Mouse (Mus musculus) urinary bladder, postnatal 14 days (tissue): ENCODE measurements around the gene Selenoh.

Experiments used
- DNase-seq: peaks from one replicate; pipeline ENCODE4 v3.0.0; 2021; ENCODE audit warnings: low spot score

The Selenoh gene

DNA sequence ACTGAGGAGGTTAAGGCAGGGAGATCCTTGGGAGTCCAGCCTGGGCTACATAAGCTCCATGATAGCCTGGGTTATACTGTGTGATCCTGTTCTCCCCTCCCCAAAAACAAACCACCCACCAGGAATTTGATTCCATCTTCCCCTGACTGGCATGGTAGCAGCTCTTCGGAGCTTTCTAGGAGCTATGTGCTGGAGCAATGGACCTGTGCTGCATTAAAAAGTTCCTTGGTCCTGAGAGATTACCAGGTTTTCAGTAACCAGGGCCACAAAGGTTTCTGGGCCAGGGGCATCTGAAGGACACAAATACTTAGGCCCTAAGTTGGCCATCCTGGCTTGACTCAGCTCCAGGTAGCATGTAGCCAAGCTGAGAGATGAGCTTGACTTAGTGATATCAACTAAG is 38.6 kb downstream of the Selenoh start:
- DNase-seq, result no peak

DNA sequence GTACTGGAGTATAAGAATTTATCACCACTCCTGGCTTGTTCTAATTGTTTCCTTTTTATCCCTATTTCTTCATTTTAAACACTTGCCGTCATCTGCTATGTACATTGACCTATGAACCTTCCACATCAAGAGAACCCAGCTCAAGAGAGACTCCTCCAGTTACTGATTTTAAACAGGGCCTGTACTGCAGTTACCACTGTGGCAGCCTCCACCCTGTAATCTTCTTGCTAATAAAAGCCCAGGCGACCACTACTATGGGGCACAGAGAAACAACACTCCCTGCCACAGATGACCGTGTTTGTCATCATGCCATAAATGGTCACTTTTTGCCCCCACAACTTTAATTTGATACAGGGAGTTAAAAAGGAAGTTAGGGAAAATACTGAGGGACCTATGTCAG is 43.5 kb downstream of the Selenoh start:
- DNase-seq, result no peak

- DNase-seq, result no peak
These were observed 44.1 kb downstream of the Selenoh start for GRCm38 (mm10) chr2:84626366-84626975.

DNA sequence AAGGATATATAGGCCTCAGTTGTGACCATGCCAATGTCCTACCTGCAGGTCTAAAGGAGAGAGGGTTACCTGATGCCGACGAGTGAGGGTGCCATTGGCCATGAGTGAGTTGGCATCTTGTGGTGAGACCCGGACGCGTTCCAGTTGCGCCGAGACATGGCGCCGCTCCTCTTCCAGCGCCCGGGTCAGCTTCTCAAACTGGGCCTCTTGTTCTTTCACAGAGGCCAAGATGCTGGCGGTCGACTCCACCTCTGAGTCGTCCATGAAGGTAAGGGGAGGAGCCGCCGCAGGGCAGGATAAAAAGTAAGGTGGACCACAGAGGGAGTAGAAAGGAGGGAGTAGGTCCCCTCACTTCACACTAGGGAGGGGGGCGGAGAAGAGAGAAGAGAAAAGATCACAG is 46.4 kb downstream of the Selenoh start:
- no peak for DNase-seq

DNA sequence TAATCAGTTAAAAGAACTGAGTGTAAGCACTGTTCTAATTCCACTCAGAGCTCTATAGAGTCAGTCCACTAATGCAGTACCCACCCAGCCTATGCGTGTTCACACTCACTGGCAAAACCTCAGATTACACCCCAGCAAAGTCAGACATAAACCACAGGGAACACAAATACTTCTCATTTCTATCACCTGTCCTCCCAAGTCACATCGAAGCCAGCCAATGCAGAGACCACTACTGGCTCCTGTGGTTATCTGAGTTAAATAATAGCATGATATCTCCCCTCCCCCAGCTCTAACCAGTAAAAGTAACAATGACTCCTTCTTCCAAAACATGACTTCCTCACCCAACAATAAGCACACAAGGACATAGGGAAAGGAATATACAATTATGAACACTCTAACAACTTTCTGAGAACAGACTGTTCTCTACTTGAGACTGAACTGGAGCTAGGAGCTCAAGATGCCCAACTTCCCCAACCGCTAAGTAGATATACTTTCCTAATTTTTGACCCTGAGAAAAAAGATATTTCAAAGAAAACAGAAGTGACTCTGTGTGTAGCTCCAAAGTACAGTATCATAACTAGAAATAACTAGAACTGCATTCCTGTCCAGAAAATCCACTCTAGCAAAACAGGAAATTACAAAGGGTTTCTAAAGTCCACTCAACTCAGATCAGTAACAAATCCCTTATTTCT is 47.0 kb downstream of the Selenoh start:
- DNase-seq, result no peak

- DNase-seq, result no peak
These were observed 47.9 kb downstream of the Selenoh start for GRCm38 (mm10) chr2:84622668-84623067.

DNA sequence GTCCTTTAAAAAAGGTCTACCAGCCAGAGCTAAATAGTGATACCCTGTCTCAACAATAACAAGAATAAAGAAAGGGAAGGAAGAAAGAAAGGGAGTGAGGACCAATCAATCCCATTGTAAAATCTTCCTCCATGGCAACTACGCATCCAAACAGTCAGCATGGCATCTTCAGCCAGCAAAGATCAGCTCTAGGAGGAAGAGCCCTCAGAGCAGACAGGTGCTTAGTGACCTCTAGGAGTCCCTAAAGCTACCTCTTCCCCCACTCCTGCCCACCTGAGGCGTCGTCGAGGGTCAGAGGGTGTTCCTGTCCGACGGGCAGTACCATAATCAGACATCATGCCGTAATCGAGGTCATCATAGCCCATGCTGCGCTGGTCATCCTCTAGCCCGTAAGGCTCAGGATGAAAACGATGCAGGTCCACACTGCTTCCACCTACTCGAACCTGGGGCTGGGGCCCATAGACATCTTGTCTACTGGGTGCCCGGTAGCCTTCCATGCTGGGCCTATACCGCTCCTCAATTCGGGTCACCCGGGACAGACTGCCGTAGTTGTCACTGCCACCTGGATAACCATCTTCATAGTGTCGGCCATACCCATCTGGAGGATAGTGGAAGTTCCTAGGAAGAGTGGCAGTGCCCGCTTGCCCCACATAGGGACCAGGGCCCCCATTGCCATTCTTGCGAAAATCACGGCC is 50.8 kb downstream of the Selenoh start:
- no peak for DNase-seq
